Mouse (Mus musculus): Measurements from ENCODE around the gene 9430015G10Rik.
A peak's percentile ranks its signal among the peaks of the same experiment; 100 is the strongest.

Gene 9430015G10Rik

DNA sequence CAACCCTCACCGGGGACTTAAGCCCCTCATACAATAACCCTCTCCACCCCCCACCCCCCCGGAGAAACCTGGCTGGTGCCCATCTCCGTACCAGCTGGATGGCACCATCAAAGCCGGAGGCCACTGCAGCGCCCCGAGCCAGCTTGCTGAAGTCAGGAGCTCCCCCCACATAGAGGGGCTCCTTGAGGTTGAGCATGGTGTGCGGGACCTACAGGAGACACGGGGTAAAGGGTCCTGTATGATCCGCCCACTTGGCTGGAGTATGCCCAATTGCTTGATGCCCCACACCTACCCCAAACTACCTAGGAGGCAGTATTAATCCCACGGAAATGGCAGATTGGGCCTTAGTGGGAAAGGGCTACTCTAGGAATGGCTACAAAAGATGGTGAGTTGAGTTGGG lies 59.3 kb downstream of the 9430015G10Rik start:
- peak in 1 of 2 experiments; percentile 56 for DNase-seq (ENCODE audit: low spot score in 2 of 2)

DNA sequence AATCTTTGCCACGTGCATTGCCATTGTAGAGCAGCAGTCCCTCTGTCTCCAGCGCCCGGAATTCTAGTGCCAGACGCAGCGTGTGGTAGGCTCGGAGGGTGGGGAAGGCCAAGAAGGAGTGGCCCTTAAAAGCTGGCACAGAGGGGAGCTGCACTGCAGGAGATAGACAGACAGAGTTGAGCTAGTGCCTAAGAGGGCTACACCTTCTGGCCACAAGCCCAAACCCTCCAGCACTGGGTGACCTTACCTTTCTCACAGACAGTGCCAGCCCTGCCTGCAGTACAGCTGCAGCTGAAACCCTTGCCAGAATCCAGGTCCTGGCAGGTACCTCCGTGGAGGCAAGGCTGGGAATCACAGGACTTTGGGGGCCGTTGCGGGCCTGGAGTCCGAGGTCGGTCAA lies 62.0 kb downstream of the 9430015G10Rik start:
- DNase-seq (ENCODE audit: low spot score in 2 of 2), result no peak
